Mouse (Mus musculus): ENCODE measurements around the gene Eif2b4. TPM values are rescaled to one million over a fixed set of nuclear protein-coding genes. Genes with fewer than 3 reads are reported as not detected.

Gene Eif2b4
- polyA plus RNA-seq, 1 experiment, result 61.0 TPM

DNA sequence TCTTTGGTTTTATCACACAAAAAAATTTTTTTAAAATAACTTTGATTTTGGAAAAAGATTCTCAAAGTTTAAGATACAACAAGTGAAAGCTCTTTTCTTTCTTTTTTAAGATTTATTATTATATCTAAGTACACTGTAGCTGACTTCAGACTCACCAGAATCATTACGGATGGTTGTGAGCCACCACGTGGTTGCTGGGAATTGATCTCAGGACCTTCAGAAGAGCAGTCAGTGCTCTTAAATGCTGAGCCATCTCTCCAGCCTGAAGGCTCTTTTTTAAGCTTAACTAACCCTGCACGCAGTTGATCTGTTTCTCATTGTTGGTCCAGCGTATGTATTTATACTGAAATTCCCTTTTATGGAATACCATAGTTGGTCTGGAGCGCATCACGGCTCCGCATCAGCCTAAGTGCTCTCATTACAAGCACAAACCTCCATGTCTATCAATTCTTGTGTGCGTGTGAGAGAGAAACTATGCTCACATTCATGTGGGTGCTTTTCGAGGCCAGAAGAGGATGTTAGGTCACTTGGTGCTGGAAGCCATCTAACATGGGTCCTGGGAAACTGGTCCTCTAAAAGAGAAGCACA lies 12.0 kb downstream of the Eif2b4 start:
- Histone ChIP-seq H3K4me1 (ENCODE audit: control insufficient read depth, insufficient read depth, low read length) (peaks cover 4% of the 10 kb centered on the region; the same call in 1 of the 2 replicates), H3K4me3 (ENCODE audit: insufficient read depth, low read depth, low read length) (no peak overlapping the region), H3K27me3 (replicated peaks; ENCODE audit: control insufficient read depth, insufficient read depth, low read length) (no peaks in the 10 kb centered on the region), H3K27ac (ENCODE audit: insufficient read depth, low read depth, low read length) (no peak overlapping the region), H3K36me3 (ENCODE audit: control insufficient read depth, insufficient read depth, low read length) (no peaks in the 10 kb centered on the region)
- 94% methylated on average over 9 of the region's 9 CpGs for WGBS
- DNase-seq, result no peak
- no peak for TF ChIP-seq CTCF (conservative IDR thresholded peaks at IDR 0.05; ENCODE audit: insufficient read depth, insufficient read length, low read depth, low read length)
- no peak for TF ChIP-seq POLR2A (IDR thresholded peaks at IDR 0.05; ENCODE audit: low read depth, low read length)

DNA sequence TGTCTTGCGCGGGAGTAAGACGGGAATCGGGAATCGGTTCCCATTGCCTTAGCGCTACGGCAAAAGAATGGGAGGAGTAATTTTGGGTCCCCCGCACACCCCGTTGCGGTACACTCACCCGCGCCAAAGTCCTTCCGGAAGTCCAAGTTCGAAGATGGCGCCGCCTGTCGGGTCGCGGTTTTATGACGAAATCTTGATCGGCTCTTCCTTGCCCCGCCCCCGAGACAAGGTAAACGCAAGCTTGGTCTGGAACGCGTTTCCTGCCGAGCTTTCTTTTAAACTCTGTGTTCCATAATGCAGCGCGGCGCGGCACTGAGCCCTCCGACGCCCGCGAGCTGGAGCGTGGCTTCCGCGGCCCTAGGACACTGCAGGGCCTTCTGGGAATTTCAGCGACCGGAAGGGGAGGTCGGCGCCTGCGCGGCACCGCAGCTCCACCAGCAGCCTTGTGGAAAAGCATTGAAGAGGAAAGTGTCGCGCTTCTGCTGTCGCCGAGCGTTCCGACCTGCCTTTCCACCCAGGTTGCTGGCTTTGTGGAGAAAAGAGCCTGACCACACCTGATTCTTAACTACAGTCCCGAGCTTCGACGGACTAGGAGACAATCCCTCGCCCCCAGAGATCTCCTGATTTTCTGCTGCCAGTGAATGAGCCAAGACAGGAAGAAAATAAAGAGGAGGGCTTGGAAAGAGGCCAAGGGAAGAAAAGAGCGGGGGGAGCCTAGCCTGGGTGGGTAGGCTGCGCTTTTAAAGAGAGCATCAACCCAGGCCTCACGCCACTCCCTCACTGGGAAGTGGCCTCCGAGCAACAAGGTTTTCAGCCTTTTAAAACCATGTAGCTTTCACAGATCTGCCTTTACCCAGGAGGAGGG lies 13.2 kb downstream of the Eif2b4 start, which contains the start of the genes Gm29609 and Gtf3c2:
Gene Gm29609, minus strand, starts transcription at position 146 of the 865 bp plus-strand sequence.
Gene Gtf3c2, minus strand, starts transcription at position 379 of the 865 bp plus-strand sequence.
- Histone ChIP-seq H3K36me3 (ENCODE audit: control insufficient read depth, insufficient read depth, low read length) (no peaks in the 10 kb centered on the region), H3K27me3 (replicated peaks; ENCODE audit: control insufficient read depth, insufficient read depth, low read length) (no peaks in the 10 kb centered on the region), H3K4me3 (ENCODE audit: insufficient read depth, low read depth, low read length) (peak within 1 kb of the TSS; percentile 82), H3K27ac (ENCODE audit: insufficient read depth, low read depth, low read length) (peak within 1 kb of the TSS; percentile 89), H3K4me1 (ENCODE audit: control insufficient read depth, insufficient read depth, low read length) (peaks cover 4% of the 10 kb centered on the region; the same call in 1 of the 2 replicates)
- TF ChIP-seq CTCF (conservative IDR thresholded peaks at IDR 0.05; ENCODE audit: insufficient read depth, insufficient read length, low read depth, low read length) (no peak), POLR2A (IDR thresholded peaks at IDR 0.05; ENCODE audit: low read depth, low read length) (peak; percentile 54)
- under 1% methylated on average over 59 of the region's 59 CpGs for whole genome bisulfite sequencing
- DNase-seq, result peak; percentile 97

DNA sequence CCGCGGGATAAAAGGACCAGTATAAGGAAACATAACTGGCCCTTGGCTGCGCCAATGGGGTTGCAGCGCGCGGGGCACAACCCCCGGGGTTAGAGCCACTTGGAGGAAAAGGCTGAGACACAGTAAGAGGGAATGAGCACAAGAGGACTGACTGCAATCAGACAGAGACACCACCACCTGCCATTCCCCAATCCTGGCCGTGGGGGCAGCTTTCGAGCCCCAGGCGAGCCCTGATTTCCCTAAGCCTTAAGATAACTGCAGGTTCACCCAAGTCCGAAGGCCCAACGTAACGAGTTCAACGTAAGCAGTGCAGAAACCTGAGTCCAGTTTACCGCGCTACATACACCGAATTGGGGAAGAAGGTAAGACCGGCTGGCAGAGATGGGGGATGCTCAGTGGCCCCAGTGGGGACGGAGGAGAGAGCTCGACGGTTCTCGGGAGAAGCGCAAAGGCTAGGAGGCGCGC lies 13.9 kb downstream of the Eif2b4 start:
- TF ChIP-seq CTCF (conservative IDR thresholded peaks at IDR 0.05; ENCODE audit: insufficient read depth, insufficient read length, low read depth, low read length), result no peak
- TF ChIP-seq POLR2A (IDR thresholded peaks at IDR 0.05; ENCODE audit: low read depth, low read length), result no peak
- DNase-seq, result peak; percentile 48
- H3K36me3 ChIP-seq (ENCODE audit: control insufficient read depth, insufficient read depth, low read length), result no peaks in the 10 kb centered on the region
- under 1% methylated on average over 25 of the region's 25 CpGs for WGBS
- H3K27ac ChIP-seq (ENCODE audit: insufficient read depth, low read depth, low read length), result peak overlapping the region; percentile 89; the same call in 1 of the 2 replicates
- no peaks in the 10 kb centered on the region for H3K27me3 ChIP-seq (replicated peaks; ENCODE audit: control insufficient read depth, insufficient read depth, low read length)
- peaks cover 4% of the 10 kb centered on the region; the same call in 1 of the 2 replicates for H3K4me1 ChIP-seq (ENCODE audit: control insufficient read depth, insufficient read depth, low read length)
- H3K4me3 ChIP-seq (ENCODE audit: insufficient read depth, low read depth, low read length), result peak overlapping the region; percentile 82

DNA sequence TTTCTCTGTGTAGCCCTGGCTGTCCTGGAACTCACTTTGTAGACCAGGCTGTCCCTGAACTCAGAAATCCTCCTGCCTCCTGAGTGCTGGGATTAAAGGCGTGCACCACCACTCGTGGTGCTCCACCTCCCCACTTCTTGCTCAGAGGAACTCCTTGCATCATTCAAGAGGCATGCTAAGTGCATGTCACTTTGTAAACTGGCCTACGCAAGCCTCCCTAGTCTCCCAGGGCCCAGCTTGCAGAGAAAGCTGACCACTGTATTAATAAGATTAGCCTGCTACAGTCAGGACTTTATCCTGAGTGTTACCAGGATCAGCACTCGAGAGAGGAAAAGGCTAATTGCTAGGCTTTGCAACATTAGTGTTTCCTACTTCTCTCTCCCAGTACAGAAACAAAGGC lies 24.6 kb downstream of the Eif2b4 start:
- Histone ChIP-seq H3K27ac (ENCODE audit: insufficient read depth, low read depth, low read length) (no peak overlapping the region), H3K4me3 (ENCODE audit: insufficient read depth, low read depth, low read length) (no peak overlapping the region), H3K36me3 (ENCODE audit: control insufficient read depth, insufficient read depth, low read length) (peaks cover 15% of the 10 kb centered on the region), H3K27me3 (replicated peaks; ENCODE audit: control insufficient read depth, insufficient read depth, low read length) (no peaks in the 10 kb centered on the region), H3K4me1 (ENCODE audit: control insufficient read depth, insufficient read depth, low read length) (no peaks in the 10 kb centered on the region)
- no peak for TF ChIP-seq POLR2A (IDR thresholded peaks at IDR 0.05; ENCODE audit: low read depth, low read length)
- no peak for TF ChIP-seq CTCF (conservative IDR thresholded peaks at IDR 0.05; ENCODE audit: insufficient read depth, insufficient read length, low read depth, low read length)
- no peak for DNase-seq
- 92% methylated on average over 4 of the region's 4 CpGs for WGBS

DNA sequence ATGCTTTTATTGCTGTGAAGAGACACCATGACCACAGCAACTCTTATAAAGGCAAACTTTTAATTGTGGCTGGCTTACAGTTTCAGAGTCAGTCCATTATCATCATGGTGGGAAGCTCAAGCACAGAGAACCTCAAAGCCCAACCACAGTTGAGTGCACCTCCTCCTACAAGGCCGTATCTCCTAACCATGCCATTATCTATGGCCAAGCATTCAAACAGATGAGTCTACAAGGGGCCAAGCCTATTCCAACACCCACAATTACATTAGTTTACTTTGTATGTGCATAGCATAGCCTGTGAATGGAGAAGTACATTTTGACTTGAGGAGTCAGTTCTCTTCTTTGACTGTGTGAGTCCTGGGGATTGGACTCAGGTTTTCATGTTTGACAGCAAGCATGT lies 28.4 kb downstream of the Eif2b4 start:
- Histone ChIP-seq H3K4me3 (ENCODE audit: insufficient read depth, low read depth, low read length) (no peak overlapping the region), H3K27ac (ENCODE audit: insufficient read depth, low read depth, low read length) (no peak overlapping the region), H3K27me3 (replicated peaks; ENCODE audit: control insufficient read depth, insufficient read depth, low read length) (no peaks in the 10 kb centered on the region), H3K4me1 (ENCODE audit: control insufficient read depth, insufficient read depth, low read length) (no peaks in the 10 kb centered on the region), H3K36me3 (ENCODE audit: control insufficient read depth, insufficient read depth, low read length) (peaks cover 12% of the 10 kb centered on the region)
- 95% methylated on average over 1 of the region's 1 CpGs for WGBS
- no peak for DNase-seq
- TF ChIP-seq CTCF (conservative IDR thresholded peaks at IDR 0.05; ENCODE audit: insufficient read depth, insufficient read length, low read depth, low read length), result no peak
- TF ChIP-seq POLR2A (IDR thresholded peaks at IDR 0.05; ENCODE audit: low read depth, low read length), result no peak

DNA sequence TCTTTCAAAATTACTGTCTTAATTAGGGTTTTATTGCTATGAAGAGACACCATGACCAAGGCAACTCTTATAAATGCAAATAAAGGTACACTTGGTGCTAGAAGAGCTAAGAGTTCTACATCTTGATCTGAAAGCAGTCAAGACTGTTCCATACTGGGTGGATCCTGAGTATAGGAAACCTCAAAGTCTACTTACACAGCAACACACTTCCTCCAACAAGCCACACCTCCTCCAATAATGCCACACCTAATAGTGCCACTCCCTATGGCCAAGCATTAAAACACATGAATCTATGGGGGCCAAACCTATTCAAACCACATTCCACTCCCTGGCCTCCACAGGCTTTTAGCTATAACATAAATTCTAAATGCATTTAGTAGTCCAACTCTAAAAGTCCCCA lies 30.8 kb downstream of the Eif2b4 start:
- Histone ChIP-seq H3K4me3 (ENCODE audit: insufficient read depth, low read depth, low read length) (no peak overlapping the region), H3K27me3 (replicated peaks; ENCODE audit: control insufficient read depth, insufficient read depth, low read length) (no peaks in the 10 kb centered on the region), H3K4me1 (ENCODE audit: control insufficient read depth, insufficient read depth, low read length) (no peaks in the 10 kb centered on the region), H3K27ac (ENCODE audit: insufficient read depth, low read depth, low read length) (no peak overlapping the region), H3K36me3 (ENCODE audit: control insufficient read depth, insufficient read depth, low read length) (peaks cover 12% of the 10 kb centered on the region)
- DNase-seq, result no peak
- TF ChIP-seq POLR2A (IDR thresholded peaks at IDR 0.05; ENCODE audit: low read depth, low read length), result no peak
- TF ChIP-seq CTCF (conservative IDR thresholded peaks at IDR 0.05; ENCODE audit: insufficient read depth, insufficient read length, low read depth, low read length), result no peak

DNA sequence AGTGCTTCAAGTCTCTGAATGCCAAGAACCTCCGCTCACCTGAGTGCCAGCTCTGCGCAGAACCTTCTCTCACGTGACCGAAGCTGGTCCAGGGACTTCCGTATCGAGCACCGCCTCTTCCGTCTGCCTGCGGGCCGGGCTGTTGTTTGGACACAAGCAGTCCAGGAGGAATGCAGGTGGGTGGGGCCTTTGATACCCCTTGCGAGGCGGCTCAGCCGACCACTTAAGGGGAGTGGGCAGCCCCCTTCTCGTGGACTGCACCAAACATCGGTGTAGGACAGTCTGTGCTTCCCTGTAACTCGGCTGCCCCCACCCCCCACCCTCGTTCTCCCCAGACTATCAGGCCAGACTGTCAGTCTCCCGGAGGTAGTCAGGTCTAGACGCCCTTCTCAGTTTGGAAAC lies 39.1 kb downstream of the Eif2b4 start, which contains the start of gene Mpv17:
Gene Mpv17, minus strand, starts transcription at position 100 of the 402 bp plus-strand sequence.
- WGBS, result under 1% methylated on average over 19 of the region's 19 CpGs
- Histone ChIP-seq H3K4me3 (ENCODE audit: insufficient read depth, low read depth, low read length) (peak within 1 kb of the TSS; percentile 82), H3K27me3 (replicated peaks; ENCODE audit: control insufficient read depth, insufficient read depth, low read length) (no peaks in the 10 kb centered on the region), H3K27ac (ENCODE audit: insufficient read depth, low read depth, low read length) (peak within 1 kb of the TSS; percentile 76), H3K4me1 (ENCODE audit: control insufficient read depth, insufficient read depth, low read length) (peaks cover 2% of the 10 kb centered on the region; the same call in 1 of the 2 replicates), H3K36me3 (ENCODE audit: control insufficient read depth, insufficient read depth, low read length) (peaks cover 5% of the 10 kb centered on the region; the same call in 1 of the 2 replicates)
- TF ChIP-seq POLR2A (IDR thresholded peaks at IDR 0.05; ENCODE audit: low read depth, low read length) (peak; percentile 53), CTCF (conservative IDR thresholded peaks at IDR 0.05; ENCODE audit: insufficient read depth, insufficient read length, low read depth, low read length) (no peak)
- DNase-seq, result peak; percentile 94
